Mouse (Mus musculus): ENCODE measurements around the gene Rcan2.
"Not testable (repeated sequence)": the region's sequence is repeated elsewhere in the genome, so short reads cannot be mapped to it uniquely, and the experiment has no call there.

GRCm38 (mm10) chr17:43825411-43825785, 24.2 kb downstream of the Rcan2 start:
- not testable (repeated sequence) for TF ChIP-seq CTCF, POLR2A (IDR thresholded peaks at IDR 0.05; ENCODE audit: extremely low read depth, insufficient read depth, low read length)
